Mouse (Mus musculus) right cerebral cortex, postnatal 14 days (tissue): ENCODE measurements around the gene Mief2.
A peak's percentile ranks its signal among the peaks of the same experiment; 100 is the strongest.

Experiments used
- DNase-seq: peaks from one replicate; pipeline ENCODE4 v3.0.0; 2022

The Mief2 gene

GRCm38 (mm10) chr11:60728260-60728761 lies at the start of gene Mief2:
Gene Mief2, plus strand, starts transcription at chr11:60728398.
- peak; percentile 96 for DNase-seq

DNA sequence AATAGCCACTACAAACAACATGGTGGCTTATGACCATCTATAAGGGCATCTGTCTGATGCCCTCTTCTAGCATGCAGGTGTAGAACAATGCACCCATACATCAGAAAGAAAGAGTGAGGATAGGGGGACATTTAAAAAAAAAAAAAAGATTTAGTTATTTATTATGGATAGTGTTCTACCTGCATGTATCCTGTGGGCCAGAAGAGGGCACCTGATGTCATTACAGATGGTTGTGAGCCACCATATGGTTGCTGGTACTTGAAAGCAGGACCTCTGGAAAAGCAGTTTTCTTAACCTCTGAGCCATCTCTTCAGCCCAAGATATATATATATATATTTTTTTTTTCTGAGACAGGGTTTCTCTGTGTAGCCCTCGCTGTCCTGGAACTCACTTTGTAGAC lies 32.0 kb upstream of the Mief2 start:
- no peak for DNase-seq

DNA sequence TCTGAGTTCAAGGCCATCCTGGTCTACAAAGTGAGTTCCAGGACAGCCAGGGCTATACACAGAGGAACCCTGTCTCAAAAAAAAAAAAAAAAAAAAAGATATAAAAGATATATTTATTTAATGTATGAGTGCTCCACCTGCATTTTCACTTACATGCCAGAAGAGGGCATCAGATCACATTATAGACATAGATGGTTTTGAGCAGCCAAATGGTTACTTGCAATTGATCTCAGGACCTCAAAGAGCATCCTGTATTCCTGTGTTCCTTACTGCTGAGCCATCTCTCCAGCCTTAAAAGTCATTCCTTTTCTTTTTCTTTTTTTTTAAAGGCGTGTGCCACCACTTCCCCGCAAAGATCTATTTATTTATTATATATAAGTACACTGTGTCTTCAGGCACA lies 30.6 kb upstream of the Mief2 start:
- no peak for DNase-seq

DNA sequence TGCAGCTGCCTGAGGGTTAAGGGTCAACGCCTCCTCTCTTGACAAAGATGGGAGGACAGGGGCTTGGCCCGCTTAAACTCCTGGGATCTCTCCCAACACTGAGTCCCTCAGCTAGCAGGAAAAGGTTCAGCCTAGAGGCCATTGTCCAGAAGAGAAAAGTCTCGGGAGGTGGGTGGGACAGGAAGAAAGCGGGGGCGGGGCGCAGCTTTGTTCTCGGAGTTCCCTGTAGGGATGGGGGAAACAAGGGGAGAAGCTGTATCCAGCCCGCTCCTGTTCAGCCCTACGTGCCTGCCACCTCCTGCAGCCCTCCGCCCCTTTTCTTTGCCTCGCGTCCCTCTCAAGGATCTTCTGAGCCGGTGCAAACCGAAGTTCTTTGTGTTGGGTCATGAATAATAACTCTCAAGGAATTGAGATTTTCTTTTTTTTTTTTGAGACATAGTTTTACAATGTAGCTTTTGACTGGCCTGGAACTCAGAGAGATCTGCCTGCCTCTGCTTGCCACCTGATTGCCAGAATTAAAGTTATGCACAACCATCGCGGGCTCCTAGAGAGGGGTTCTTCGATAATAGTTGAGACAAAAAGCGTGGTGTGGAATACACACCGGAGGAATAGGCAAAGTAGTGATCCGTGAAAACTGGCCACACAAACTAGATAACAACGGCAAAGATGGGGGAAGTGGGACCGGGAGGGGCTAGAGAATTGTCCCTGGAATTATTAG lies 29.2 kb upstream of the Mief2 start:
- peak; percentile 50 for DNase-seq

DNA sequence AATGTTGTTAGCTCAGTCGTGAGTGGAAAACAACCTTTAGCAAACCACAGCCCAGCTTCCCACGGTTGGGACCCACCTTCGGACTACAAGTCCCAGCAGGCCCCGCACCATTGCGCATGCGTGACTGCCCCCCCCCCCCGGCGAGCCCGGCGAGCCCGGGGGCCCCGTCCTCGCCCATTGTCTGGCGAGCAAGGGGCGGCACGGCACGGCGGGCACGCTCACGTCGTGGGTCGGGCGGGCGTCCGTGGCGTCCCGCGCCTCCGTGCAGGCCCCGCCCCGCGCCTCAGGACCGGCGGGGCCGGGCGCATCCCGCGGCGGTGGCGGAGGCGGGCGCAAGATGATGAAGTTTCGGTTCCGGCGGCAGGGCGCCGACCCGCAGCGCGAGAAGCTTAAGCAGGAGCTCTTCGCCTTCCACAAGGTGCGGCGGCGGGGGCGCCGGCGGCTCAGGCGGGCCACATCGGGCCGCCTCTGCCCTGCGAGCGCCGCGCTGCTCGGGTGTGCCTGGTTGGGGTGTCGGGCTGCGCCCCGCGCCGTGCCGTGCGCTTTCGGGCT lies 28.6 kb upstream of the Mief2 start, which contains the start of gene Llgl1:
Gene Llgl1 (plus strand): TSS at position 200 of the 552 bp plus-strand sequence.
- peak; percentile 86 for DNase-seq

DNA sequence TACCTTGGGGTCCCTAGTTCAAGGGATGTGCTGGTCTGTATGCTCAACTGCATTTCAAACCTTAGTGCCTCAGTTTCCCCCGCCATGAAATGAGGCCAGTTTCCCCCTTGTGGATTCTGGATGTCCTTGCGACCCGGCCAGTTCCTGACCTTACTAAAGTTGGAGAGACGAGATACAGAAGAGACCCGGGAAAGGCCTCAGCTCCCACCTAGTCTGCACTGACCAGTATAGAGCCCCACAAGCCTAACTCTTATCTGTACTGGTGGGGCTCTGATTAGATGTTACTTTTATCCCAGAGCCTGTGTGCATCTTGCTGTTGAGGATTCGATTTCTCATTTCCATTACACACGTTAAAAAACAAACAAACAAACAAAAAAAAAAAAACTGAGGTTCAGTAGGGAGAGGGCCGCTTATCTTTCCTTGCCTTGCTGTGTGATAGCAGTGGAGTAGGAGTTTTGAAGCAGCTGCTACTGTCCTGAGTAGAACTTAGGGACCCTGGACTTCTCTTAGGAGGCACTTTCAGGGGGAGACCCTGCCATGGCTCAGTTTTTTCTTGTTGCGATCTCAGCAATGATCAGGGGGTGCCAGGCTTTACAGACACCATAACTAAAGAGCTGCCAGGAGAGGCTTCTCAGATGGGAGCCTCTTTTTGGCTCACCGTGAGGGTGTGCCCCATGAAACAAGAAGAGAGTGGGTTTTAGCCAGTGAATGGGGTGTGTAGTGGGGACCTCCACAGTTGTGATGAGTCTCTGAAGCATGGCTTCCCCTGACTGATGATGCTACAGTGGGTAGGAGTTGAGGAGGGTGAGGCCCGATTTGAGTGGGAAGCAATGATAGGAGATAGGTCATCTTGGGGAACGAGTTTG lies 27.6 kb upstream of the Mief2 start:
- no peak for DNase-seq

DNA sequence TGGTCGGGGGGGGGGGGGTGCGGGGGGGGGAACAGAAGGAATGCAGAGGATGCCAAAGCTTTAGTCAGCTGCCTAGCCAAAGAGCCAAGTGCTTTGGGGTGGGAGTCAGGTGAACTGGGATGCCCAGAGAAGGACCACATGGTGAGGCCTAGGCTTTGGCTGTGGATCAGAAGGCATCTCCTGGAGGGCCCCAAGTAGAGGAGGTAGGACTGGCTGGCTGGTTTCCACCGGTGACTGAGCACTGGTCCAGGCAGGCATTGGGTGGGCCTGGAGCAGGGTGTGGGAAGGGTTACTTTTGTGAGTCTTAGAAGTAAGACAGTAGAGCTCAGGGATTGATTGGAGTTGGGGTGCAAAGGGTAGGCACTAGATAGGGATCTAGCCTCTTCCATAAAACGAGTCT lies 26.6 kb upstream of the Mief2 start:
- no peak for DNase-seq

DNA sequence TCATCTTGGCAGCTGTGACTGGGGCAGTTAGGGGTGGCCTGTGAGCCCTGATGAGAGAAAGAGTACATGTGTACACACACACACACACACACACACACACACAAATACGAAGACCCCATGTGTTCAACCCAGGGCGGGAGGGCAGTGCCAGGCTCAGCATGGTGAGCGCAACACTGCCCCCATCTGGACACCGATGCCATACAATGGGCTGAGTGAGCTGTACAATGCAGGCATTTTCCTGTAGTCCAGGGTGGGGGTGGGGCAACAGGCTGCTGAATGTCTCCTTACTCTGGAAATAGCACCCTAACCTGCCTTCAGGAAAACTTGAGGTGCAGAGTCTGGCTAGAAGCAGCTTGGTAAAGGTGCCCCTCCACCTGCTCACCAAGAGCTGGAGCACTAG lies 25.1 kb upstream of the Mief2 start:
- DNase-seq, result peak; percentile 79

DNA sequence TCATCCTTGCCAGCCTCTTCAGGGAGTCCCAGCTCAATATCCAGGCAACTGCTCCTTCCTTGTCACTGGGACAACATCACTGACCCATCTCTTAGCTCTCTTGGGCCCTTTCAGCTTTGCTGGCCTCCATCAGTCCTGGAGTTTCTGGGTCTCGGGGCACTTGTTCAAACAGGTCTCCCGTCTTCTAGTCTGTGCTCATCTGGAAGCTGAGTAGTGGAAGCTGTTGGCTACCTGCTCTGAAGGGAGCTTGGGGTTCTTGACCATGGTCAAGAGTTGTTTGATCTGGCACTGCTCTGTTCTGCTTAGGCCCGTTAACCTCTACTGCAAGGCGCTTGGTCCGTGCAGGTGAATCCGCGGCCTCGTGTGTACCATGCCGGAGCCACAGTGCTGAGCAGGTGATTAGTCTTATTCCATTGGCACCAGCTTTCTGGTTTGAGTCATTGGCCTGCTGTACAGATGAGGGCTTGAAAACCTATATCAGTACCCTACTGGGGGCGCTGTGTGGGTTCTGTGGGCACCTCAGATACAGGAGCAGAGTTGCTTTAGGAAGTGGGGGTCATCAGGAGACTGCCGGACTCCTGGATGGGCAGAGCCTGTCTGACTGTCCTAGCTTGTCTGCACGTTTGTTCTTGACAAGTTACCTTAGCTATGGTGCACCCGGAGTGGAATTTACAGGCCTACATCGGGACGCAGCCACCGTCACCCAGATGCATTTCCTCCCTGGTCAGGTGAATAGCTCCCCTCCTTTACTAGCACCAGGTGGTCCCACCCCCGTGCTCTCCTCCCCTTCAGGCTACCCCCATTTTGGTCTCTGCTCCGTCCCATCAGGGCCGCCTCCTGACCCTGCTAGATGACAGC lies 23.9 kb upstream of the Mief2 start:
- DNase-seq, result no peak

DNA sequence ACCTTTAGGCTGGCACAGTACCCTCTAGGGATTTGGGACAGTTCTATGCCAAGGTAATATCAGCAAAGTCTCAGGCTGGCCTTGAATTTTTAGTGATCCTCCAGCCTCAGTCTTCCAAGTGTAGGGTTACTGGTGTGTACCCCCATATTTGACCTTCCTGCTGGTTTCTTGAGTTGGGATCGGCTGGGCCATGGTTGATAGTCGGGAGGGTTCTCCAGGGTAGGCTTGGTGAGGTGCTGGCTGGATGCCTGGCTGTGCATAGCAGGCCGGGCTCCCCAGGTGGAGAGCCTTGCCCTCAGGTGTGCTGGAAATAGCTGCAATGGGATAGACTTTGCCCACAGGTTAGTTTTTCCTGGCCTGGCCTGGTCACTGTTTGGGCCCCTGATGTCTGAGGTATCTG lies 22.9 kb upstream of the Mief2 start:
- DNase-seq, result no peak

GRCm38 (mm10) chr11:60706076-60706475 lies 22.1 kb upstream of the Mief2 start:
- no peak for DNase-seq

DNA sequence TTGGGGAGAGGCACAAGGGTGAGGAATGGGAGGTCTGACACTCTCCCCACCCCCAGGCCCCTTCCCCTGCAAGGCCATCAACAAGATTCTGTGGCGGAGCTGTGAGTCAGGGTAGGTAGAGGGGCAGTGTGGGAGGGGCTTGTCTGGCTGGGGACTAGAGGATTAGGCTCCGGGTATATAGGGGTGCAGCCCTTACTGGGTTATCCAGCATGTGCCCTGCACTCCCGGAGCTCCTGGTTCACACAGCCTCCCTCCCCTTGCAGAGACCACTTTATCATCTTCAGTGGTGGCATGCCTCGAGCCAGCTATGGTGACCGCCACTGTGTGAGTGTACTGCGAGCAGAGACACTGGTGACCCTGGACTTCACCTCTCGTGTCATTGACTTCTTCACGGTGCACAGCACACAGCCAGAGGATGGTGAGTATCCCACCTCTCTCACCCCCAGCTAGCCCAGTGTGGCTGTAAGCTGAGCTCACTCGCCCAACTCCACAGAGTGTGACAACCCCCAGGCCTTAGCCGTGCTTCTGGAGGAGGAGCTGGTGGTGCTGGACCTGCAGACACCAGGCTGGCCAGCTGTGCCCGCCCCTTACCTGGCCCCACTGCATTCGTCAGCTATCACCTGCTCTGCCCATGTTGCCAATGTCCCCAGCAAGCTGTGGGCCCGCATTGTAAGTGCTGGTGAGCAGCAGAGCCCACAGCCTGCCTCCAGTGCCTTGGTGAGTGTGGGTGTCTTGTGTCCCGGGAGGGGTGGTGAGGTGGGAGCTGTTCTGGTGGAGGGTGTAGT lies 21.3 kb upstream of the Mief2 start:
- peak; percentile 4 for DNase-seq

- DNase-seq, result peak; percentile 14
Observed at GRCm38 (mm10) chr11:60707672-60708071, 20.5 kb upstream of the Mief2 start.

DNA sequence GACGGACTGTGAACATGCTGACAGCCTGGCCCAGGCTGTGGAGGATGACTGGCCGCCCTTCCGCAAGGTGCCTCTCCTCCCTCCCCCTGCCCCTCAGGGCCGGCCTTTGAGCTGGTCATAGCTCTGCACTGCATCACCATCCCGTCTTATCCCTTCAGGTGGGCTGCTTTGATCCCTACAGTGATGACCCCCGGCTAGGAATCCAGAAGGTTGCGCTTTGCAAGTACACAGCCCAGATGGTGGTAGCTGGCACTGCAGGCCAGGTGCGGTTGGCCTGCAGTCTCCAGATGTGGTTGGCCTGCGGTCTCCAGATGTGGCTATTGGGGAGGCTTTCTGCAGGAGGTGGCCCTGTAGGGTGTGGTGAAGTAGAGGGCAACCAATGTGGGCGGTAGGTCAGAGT lies 19.6 kb upstream of the Mief2 start:
- no peak for DNase-seq

GRCm38 (mm10) chr11:60709481-60710465 lies 18.4 kb upstream of the Mief2 start:
- DNase-seq, result no peak

GRCm38 (mm10) chr11:60711218-60711617 lies 17.0 kb upstream of the Mief2 start:
- DNase-seq, result no peak

DNA sequence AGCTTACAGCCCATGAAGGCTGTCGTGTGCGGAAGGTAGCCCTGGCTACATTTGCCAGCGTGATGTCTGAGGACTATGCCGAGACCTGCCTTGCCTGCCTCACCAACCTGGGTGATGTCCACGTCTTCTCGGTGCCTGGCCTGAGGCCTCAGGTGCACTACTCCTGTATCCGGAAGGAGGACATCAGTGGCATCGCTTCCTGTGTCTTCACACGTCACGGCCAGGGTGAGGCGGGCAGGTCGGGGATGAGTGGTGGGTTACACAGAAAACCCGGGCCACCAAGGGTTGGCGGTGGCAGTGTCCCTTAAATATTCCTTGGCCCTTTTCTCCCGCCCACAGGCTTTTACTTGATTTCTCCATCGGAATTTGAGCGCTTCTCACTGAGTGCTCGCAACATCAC lies 16.2 kb upstream of the Mief2 start:
- no peak for DNase-seq

DNA sequence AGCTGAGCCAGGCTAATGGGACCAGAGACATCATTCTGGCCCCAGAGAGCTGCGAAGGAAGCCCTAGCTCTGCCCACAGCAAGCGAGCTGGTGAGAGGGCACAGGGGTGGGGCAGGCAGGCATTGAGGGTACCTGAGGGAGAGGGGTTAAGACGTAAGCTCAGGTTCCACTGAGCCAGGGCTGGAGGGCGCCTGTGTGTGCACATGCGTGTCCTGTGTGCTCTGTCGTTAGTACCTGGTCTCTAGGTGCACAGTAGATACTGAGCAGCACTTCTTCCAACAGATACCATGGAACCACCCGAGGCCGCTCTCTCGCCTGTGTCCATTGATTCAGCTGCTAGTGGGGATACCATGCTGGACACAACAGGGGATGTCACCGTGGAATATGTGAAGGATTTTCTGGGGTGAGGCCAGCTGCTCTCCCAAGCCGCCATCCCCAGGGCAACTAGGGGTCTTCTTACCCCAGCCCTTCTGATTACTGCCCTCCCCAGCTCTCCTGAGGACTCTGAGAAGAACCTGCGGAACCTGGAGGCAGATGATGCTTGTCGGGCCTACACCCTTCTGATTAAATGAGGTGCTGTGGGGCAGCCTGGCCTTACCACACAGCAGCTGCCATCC lies 15.5 kb upstream of the Mief2 start:
- no peak for DNase-seq

GRCm38 (mm10) chr11:60715833-60716232 lies 12.4 kb upstream of the Mief2 start:
- DNase-seq, result no peak

DNA sequence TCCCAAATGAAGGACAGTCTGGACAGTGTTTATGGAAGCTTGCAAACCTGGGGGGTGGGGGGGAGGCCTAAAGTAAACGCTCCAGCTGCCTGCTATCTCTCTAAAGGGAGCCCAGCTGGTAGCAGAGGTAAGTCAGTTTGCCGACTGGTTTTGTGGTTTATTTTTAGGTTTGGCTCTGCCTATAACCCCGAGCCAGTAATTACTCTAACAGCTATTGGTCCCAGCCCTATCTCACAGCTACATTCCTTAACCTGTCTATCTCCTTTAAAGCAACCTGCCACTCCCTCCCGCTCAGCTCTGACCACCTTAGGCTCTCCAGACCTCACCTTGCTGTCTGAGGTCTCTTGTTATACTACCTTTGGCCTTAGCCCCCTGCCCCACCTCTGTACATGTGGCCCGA lies 8.9 kb upstream of the Mief2 start:
- DNase-seq, result no peak
